Mouse (Mus musculus) heart, embryonic 13.5 days (tissue): ENCODE data around the gene Crlf3. TPM values are rescaled to one million over a fixed set of nuclear protein-coding genes. Genes with fewer than 3 reads are reported as not detected.

ENCODE experiments used
- ATAC-seq: fragments of 200-750 bp; cut with Nextera tagmentation; 2 replicates; pipeline ENCODE4 v1.8.0; 2017; ENCODE audit warnings: moderate TSS enrichment; ENCODE audit not compliant: insufficient number of reproducible peaks, low FRiP score, low TSS enrichment; ENCODE audit errors: extremely low read depth
- H3K27ac ChIP-seq: fragments of 300-500 bp; sonication (generic); replicated peaks from 2 replicates; pipeline ENCODE4 v1.5.1; 2015; ENCODE audit warnings: moderate library complexity, mild to moderate bottlenecking, inconsistent platforms
- H3K27me3 ChIP-seq: fragments of 300-500 bp; sonication (generic); replicated peaks from 2 replicates; pipeline ENCODE4 v1.6.1; 2015; ENCODE audit warnings: mild to moderate bottlenecking, inconsistent platforms
- H3K36me3 ChIP-seq: fragments of 300-500 bp; sonication (generic); 2 replicates; pipeline ENCODE4 v1.6.1; 2015; ENCODE audit warnings: mild to moderate bottlenecking, inconsistent platforms
- H3K4me1 ChIP-seq: fragments of 300-500 bp; sonication (generic); 2 replicates; pipeline ENCODE4 v1.6.1; 2015; ENCODE audit warnings: inconsistent platforms
- H3K4me2 ChIP-seq: fragments of 300-500 bp; sonication (generic); 2 replicates; pipeline ENCODE4 v1.6.1; 2015; ENCODE audit warnings: inconsistent platforms, mild to moderate bottlenecking, moderate library complexity
- H3K4me3 ChIP-seq: fragments of 300-500 bp; sonication (generic); 2 replicates; pipeline ENCODE4 v1.5.1; 2015; ENCODE audit warnings: moderate library complexity, mild to moderate bottlenecking, inconsistent platforms
- H3K9ac ChIP-seq: fragments of 300-500 bp; sonication (generic); 2 replicates; pipeline ENCODE4 v1.6.1; 2015; ENCODE audit warnings: inconsistent platforms, mild to moderate bottlenecking, moderate library complexity
- H3K9me3 ChIP-seq: fragments of 300-500 bp; sonication (generic); 2 replicates; pipeline ENCODE4 v1.6.1; 2016; ENCODE audit warnings: inconsistent platforms
- WGBS: fragments of 180-500 bp; shearing (Covaris S2); methylation state at CpG from one replicate; pipeline ENCODE4 v1.1.7; 2015; ENCODE audit warnings: mixed read lengths; 5-methylcytosine and 5-hydroxymethylcytosine counted together
- polyA plus RNA-seq: library from polyadenylated mRNA; unstranded; fragments of >200 nt; fragmentation: Nextera tagmentation; extraction: Ambion mirVana; gene quantifications from 2 replicates; pipeline ENCODE4 v1.2.1, GENCODE M21; 2015

The Crlf3 gene
- polyA plus RNA-seq, 1 experiment from 2014 or later: 30.2 TPM

DNA sequence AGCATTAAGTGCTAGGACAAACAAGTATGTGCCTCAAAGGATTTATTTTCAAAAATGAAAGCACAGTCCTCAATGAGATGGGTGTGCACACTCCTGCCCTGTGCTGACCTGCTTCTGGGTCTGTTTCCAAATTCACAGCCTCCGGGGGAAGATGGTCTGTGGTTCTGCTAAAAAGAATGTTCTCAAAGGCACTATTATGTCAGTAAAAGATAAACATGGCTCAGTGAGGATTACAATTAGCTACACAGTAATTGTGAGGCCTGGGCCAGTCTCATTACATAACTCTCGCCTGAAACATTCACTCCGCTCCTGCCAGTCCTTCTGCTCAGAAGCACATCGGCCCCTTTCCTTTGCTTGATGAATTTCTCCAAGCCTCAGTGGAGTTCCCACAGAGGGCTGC, 18.6 kb downstream of the Crlf3 start:
- H3K27ac ChIP-seq: no peak overlapping the region
- H3K36me3 ChIP-seq: peaks cover 68% of the 10 kb centered on the region
- ATAC-seq: no peak
- H3K9me3 ChIP-seq: no peaks in the 10 kb centered on the region
- H3K27me3 ChIP-seq: no peaks in the 10 kb centered on the region
- H3K4me3 ChIP-seq: no peak overlapping the region
- H3K9ac ChIP-seq: no peak overlapping the region
- no peak overlapping the region for H3K4me2 ChIP-seq
- no peaks in the 10 kb centered on the region for H3K4me1 ChIP-seq
- 82% methylated on average over 4 of the region's 4 CpGs for WGBS

DNA sequence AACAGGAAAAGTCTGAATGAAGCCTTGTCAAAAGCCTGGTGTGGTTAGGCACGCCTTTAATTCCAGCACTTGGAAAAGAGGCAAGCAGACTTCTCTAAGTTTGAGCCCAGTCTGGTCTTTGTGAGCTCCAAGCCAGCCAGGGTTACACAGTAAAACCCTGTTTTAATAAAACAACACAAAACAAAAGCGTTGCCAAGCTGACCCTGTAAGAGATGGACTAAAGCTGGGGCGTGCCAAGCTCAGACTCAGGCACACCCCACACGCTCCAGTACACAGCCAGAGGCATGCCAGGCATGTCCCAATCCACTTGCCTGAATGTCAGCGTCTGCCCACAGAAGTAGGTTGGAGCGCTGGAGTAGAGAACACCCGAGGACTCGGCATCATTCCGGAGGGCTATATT, 24.6 kb downstream of the Crlf3 start:
- no peak for ATAC-seq
- H3K27ac ChIP-seq: peak overlapping the region; percentile 20; the same call in 1 of the 2 replicates
- no peak overlapping the region for H3K9ac ChIP-seq
- no peak overlapping the region for H3K4me2 ChIP-seq
- peaks cover 28% of the 10 kb centered on the region for H3K4me1 ChIP-seq
- no peak overlapping the region for H3K4me3 ChIP-seq
- 74% methylated on average over 9 of the region's 9 CpGs for WGBS
- H3K36me3 ChIP-seq: peaks cover 87% of the 10 kb centered on the region
- no peaks in the 10 kb centered on the region for H3K9me3 ChIP-seq
- H3K27me3 ChIP-seq: no peaks in the 10 kb centered on the region

DNA sequence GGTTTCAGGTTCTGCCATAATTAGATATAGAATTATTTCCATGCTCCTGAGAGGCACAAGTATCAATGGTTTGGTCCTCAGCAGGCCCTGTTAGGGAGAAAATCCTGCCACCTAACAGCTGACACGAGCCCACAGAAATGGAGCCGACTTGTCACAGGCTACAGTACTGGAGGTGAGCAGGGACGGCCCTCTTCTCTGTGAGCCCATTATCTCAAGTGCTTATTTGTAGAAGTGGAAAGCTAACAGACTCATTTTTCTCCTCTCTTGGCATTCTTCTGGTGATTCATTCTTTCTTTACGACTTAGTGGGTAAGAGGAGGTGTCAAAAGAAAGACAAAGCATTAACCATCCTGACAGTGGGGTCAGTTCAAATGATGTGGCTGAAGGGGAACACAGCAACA, 26.1 kb downstream of the Crlf3 start:
- no peak for ATAC-seq
- H3K4me1 ChIP-seq: peaks cover 41% of the 10 kb centered on the region
- no peaks in the 10 kb centered on the region for H3K27me3 ChIP-seq
- no peak overlapping the region for H3K4me2 ChIP-seq
- no peak overlapping the region for H3K27ac ChIP-seq
- no peaks in the 10 kb centered on the region for H3K9me3 ChIP-seq
- H3K36me3 ChIP-seq: peaks cover 79% of the 10 kb centered on the region
- 50% methylated on average over 4 of the region's 4 CpGs for WGBS
- 0 out of 2 replicates have a peak overlapping the region, but pooled peaks have one; percentile 4 for H3K9ac ChIP-seq
- no peak overlapping the region for H3K4me3 ChIP-seq

DNA sequence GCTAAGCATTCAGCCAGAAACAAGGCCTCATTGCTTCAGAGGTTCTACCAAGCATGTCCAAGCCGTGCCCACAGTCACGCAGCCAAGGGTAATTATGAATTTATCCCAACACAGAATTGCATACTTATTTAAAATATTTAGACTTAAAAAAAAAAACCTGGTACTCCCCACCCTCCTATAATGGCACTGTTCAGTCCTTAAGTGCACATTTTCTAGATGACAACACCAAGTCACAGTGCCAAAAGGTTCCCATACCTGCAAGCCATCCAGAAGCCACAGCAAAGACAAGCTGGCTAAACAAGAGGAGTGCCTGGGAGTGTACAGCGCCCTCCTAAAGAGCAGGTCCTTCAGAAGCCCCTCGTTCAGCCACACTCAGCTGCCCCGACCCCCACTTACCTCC, 27.6 kb downstream of the Crlf3 start:
- peaks cover 75% of the 10 kb centered on the region for H3K36me3 ChIP-seq
- H3K27me3 ChIP-seq: no peaks in the 10 kb centered on the region
- H3K4me2 ChIP-seq: no peak overlapping the region
- H3K27ac ChIP-seq: no peak overlapping the region
- no peaks in the 10 kb centered on the region for H3K9me3 ChIP-seq
- ATAC-seq: no peak
- no peak overlapping the region for H3K9ac ChIP-seq
- no peak overlapping the region for H3K4me3 ChIP-seq
- WGBS: 78% methylated on average over 5 of the region's 5 CpGs
- H3K4me1 ChIP-seq: peaks cover 49% of the 10 kb centered on the region

DNA sequence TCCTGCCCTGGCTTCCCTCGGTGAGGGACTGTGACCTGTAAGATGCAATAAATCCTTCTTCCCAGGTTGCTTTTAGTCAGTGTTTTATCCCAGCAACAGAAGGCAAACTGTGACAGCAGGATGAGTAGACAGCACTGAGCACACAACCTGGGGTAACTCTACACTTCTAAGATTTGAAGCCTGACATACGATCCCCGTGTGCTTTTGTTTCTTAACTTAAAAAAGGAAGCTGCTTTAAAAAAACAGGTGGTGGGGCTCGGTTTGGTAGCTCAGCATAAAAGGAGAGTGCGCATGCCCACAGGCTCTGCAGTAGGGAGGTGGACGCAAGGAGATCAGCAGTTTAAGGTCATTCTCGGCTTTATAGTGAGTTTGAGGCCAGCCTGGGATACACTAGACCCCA, 28.3 kb downstream of the Crlf3 start:
- 81% methylated on average over 7 of the region's 7 CpGs for WGBS
- Histone ChIP-seq H3K9me3 (no peaks in the 10 kb centered on the region), H3K36me3 (peaks cover 75% of the 10 kb centered on the region), H3K4me2 (no peak overlapping the region), H3K4me1 (peaks cover 49% of the 10 kb centered on the region), H3K4me3 (no peak overlapping the region), H3K27ac (no peak overlapping the region), H3K9ac (no peak overlapping the region), H3K27me3 (no peaks in the 10 kb centered on the region)
- no peak for ATAC-seq

DNA sequence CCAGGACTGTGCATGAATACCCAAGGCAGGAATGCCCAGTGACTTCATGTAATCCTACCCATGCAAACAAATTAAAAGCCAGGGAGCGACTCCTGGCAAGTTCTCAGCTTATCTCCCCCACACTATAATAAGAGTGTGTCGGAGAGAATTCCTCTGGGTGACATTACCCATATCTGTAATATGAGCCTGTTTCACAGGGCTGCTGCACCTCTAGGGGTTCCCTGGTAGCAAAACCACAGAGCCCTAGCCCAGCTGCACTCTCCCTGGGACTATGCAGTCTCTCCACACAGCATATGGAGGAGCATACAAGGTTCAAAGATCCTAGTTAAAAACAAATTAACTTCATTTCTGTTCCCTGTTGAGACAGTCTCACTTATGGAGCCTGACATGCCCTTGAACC, 30.7 kb downstream of the Crlf3 start:
- H3K27ac ChIP-seq: peak overlapping the region; percentile 74
- H3K27me3 ChIP-seq: no peaks in the 10 kb centered on the region
- H3K9ac ChIP-seq: peak overlapping the region; percentile 62
- 22% methylated on average over 2 of the region's 2 CpGs for WGBS
- H3K36me3 ChIP-seq: peaks cover 68% of the 10 kb centered on the region
- peak; percentile 70; the same call in 1 of the 2 replicates for ATAC-seq
- H3K4me2 ChIP-seq: 0 out of 2 replicates have a peak overlapping the region, but pooled peaks have one; percentile 2
- H3K9me3 ChIP-seq: no peaks in the 10 kb centered on the region
- peaks cover 46% of the 10 kb centered on the region for H3K4me1 ChIP-seq
- H3K4me3 ChIP-seq: no peak overlapping the region

DNA sequence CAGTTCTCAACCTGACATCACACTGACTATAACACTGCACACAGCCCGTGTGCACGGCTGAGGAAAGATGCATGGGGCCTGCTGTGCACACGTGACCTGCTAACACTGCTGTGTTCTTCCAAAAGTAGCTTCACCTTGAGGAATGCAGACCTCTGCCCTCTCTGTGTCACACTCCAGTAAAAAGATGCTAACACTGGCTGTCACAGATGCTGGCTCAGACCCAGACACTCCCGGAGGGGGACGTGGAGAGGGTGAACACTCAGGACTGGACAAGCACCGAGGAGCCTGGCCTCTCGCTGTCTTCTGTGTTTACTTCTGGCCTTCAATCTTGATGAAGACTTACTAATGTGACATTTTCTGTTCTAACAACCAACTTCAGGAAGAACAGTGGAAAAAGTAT, 33.9 kb downstream of the Crlf3 start:
- Histone ChIP-seq H3K4me3 (no peak overlapping the region), H3K36me3 (peaks cover 59% of the 10 kb centered on the region), H3K4me1 (peaks cover 26% of the 10 kb centered on the region), H3K9me3 (no peaks in the 10 kb centered on the region), H3K27me3 (no peaks in the 10 kb centered on the region), H3K9ac (0 out of 2 replicates have a peak overlapping the region, but pooled peaks have one; percentile 10), H3K4me2 (no peak overlapping the region), H3K27ac (peak overlapping the region; percentile 43)
- WGBS: 53% methylated on average over 7 of the region's 7 CpGs
- no peak for ATAC-seq

DNA sequence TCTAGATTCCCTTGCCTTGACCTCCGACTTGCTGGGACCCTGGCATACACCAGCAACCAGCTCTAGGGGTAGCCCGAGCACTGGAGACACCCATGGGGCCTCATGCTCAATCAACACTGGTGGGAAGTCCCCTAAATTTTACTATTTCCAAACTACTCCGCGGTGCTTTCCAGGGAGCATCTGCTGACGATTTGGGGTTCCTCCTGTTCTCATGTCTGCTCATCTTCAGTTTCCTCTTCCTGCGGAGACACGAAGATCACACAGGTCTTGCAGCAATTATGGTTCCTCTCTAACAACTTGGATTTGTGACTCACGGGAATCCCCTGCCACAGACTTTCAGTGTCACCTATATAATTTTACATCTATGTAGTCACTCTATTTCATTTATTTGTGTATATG, 37.4 kb downstream of the Crlf3 start:
- Histone ChIP-seq H3K27ac (no peak overlapping the region), H3K9me3 (no peaks in the 10 kb centered on the region), H3K9ac (no peak overlapping the region), H3K4me1 (no peaks in the 10 kb centered on the region; the same call in 1 of the 2 replicates), H3K4me3 (no peak overlapping the region), H3K36me3 (peaks cover 44% of the 10 kb centered on the region), H3K27me3 (no peaks in the 10 kb centered on the region), H3K4me2 (no peak overlapping the region)
- WGBS: 85% methylated on average over 8 of the region's 8 CpGs
- no peak for ATAC-seq

DNA sequence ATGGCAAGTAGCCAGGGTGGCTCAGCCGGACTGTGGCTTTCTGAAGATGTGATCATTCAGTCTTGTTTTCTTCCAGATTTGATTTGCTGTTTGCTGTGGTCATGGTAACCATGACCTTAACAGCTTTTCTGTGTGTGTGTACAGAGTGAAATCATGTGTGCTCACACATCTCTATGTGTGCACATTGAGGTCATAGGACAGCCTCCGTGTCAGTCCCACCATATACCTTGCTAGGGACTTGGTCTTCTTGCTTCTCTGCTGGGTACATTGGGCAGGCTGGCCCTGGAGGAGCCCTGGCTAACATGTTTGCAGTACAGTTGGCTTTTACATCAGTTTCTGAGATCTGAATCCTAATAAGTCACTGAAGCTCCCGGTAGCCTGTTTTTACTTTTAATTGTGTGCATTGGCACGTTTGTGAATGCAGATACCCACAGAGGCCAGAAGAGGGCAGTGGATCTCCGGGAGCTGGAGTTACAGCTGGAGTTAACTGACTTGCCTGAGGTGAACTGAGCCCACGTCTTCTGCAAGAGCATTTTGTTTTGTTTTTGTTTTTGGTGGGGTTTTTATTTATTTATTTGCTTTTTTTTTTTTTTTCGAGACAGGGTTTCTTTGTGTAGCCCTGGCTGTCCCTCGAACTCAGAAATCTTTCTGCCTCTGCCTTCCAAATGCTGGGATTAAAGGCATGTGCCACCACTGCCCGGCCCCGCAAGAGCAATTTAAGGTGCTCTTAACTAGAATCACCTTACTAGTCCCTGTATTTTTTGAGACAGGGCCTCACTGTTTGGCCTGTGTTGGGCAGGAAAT, 38.0 kb downstream of the Crlf3 start:
- Histone ChIP-seq H3K27ac (no peak overlapping the region), H3K4me1 (no peaks in the 10 kb centered on the region; the same call in 1 of the 2 replicates), H3K36me3 (peaks cover 38% of the 10 kb centered on the region), H3K9me3 (no peaks in the 10 kb centered on the region), H3K4me2 (no peak overlapping the region), H3K4me3 (no peak overlapping the region), H3K27me3 (no peaks in the 10 kb centered on the region), H3K9ac (no peak overlapping the region)
- 54% methylated on average over 10 of the region's 10 CpGs for WGBS
- no peak for ATAC-seq

DNA sequence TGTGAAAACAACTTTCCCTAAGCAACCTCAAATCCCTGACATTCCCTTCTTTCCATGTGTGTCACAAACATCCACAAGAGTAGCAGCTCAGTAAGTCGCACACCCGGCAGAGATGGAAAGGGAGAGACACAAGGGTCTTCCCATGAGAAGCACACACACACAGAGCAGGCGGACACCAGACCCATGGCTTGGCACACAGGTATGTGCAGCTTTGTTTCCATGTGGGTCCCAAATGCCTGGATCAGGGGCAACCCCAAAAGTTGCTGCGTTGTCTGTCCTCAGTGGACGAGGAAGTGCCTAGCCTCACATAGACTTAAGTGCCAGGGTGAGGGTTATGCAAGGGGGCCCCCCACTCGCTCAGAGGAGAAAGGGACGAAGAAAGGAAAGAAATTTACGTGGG, 43.3 kb downstream of the Crlf3 start:
- Histone ChIP-seq H3K4me2 (no peak overlapping the region), H3K36me3 (peaks cover 35% of the 10 kb centered on the region), H3K4me3 (no peak overlapping the region), H3K9me3 (no peaks in the 10 kb centered on the region), H3K9ac (no peak overlapping the region), H3K4me1 (no peaks in the 10 kb centered on the region), H3K27ac (no peak overlapping the region), H3K27me3 (no peaks in the 10 kb centered on the region)
- ATAC-seq: no peak
- 68% methylated on average over 8 of the region's 8 CpGs for WGBS

DNA sequence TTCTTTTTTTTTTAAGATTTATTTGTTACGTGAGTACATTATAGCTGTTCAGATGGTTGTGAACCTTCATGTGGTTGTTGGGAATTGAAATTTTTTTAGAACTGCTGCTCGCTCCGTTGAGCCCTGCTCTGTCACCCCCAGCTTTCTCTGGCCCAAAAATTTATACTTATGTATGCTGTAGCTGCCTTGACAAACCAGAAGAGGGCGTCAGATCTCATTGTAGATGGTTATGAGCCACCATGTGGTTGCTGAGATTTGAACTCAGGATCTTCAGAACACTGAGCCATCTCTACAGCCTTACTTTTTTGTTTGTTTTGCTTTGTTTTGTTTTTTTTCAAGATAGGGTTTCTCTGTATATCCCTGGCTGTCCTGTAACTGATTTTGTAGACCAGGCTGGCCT, 59.5 kb downstream of the Crlf3 start:
- no peak for ATAC-seq
- H3K27me3 ChIP-seq: no peaks in the 10 kb centered on the region
- H3K4me3 ChIP-seq: no peak overlapping the region
- H3K36me3 ChIP-seq: peaks cover 88% of the 10 kb centered on the region
- no peak overlapping the region for H3K9ac ChIP-seq
- 89% methylated on average over 4 of the region's 4 CpGs for WGBS
- H3K27ac ChIP-seq: no peak overlapping the region
- no peak overlapping the region for H3K4me2 ChIP-seq
- H3K9me3 ChIP-seq: no peaks in the 10 kb centered on the region
- H3K4me1 ChIP-seq: no peaks in the 10 kb centered on the region

DNA sequence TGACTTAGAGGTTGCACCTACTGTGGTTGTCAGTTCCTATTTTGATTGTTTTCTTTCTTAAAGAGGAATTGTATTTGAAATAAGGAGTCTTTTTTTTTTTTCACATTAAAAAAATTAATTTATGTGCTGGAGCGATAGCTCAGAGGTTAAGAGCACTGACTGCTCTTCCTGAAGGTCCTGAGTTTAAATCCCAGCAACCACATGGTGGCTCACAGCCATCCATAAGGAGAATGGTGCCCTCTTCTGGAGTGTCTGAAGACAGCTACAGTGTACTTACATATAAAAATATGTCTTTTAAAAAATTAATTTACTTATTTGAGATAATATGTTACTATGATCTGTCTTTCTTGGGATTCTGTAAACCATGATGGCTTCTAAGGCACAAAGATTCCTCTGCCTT, 61.0 kb downstream of the Crlf3 start:
- Histone ChIP-seq H3K4me3 (no peak overlapping the region), H3K27me3 (no peaks in the 10 kb centered on the region), H3K4me1 (no peaks in the 10 kb centered on the region), H3K9ac (no peak overlapping the region), H3K4me2 (no peak overlapping the region), H3K27ac (no peak overlapping the region), H3K36me3 (peaks cover 88% of the 10 kb centered on the region), H3K9me3 (no peaks in the 10 kb centered on the region)
- no peak for ATAC-seq
- WGBS: 97% methylated on average over 1 of the region's 1 CpGs
